Mouse (Mus musculus) mature B cell (primary cell): Measurements from ENCODE around the gene Pnrc1.
"Not testable (repeated sequence)": the region's sequence is repeated elsewhere in the genome, so short reads cannot be mapped to it uniquely, and the experiment has no call there.

ENCODE experiments used
- in situ Hi-C: fragments of 300-500 bp; cut with MboI; formaldehyde crosslinking; loops from 2 replicates; pipeline ENCODE4 v1.14.3; 2019

Pnrc1 gene

DNA sequence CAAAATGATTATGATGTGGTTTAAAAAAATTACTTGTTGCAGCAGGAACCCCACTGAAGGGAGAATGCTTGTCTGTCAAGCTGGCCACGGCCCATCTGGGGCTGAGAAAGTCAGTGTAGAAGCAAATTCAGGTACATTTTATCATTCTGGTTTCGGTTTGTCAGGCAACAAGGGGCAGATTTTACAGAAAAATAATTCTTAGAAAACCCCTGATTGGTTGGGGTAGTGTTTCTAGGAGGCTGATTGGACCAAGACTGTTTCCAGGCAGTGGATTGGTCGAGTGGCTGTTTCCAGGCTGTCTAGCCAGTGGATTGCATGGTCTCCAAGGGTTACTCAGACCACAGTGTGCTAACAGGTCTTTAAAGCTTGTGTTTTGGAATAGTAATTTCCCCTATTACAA, at the start of gene Pnrc1:
TSS of gene Pnrc1 (minus strand) at position 162 of the 400 bp plus-strand sequence.
- in situ Hi-C loops = loop anchor here (5.0 kb wide), 1 partner anchor 138 kb away; no protein-coding TSS in a partner anchor

DNA sequence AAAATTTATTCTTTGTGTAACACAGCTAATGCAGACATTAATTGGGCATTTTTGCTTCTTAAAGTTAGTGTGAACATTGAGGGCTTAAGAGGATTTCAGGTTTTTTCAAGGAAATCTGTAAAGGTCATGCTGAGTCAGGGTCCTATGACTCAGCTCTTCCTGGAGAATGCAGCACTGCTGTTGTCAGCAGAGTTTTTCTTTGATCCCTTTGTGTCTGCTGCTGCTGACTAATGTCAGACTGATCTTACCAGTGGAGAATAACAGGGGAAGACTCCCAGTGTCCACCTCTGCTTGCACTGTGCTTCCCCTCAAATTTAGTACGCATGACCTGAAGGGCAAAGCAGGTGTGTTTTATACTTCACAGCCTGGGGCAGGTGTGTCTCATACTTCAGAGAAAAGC, 48.0 kb upstream of the Pnrc1 start:
- in situ Hi-C loops = no loop called here

DNA sequence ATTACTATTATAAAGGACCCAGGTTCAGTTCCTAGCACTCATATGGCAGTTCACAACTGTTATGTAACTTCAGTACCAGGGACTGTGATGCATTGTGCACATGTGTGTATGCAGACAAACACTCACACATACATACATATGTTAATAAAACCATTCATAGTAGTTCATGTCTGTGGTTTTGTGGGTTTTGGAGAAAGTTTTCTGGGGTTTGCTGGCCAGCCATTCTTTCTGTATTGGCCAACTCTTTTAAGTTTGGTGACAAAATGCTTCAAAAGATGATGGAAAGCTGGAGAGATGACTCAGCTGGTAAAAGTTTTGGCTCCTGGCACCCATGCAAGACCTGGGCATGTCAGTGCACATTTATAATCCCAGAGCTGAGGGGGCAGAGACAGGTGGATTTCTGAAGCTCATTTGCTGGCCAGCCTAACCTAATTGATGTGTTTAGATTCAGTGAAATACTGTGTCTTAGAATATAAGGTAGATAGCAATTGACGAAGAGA, 43.0 kb upstream of the Pnrc1 start:
- in situ Hi-C loops = no loop called here

DNA sequence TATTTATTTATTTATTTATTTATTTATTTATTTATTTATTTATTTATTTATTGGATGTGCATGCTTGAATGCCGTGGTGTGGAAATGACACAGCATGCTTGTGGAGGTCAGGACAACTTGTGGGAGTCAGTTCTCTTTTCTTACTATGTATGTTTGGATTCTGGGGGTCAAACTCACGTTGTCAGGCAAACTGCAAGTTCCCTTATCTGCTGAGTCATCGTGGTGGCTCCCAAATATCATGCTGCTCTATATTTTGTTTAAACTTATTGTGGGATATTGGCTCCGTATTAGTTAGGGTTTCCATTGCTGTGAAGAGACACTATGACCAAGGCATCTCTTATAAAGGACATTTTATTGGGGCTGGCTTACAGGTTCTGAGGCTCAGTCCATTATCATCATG, 41.2 kb upstream of the Pnrc1 start:
- in situ Hi-C loops = no loop called here

DNA sequence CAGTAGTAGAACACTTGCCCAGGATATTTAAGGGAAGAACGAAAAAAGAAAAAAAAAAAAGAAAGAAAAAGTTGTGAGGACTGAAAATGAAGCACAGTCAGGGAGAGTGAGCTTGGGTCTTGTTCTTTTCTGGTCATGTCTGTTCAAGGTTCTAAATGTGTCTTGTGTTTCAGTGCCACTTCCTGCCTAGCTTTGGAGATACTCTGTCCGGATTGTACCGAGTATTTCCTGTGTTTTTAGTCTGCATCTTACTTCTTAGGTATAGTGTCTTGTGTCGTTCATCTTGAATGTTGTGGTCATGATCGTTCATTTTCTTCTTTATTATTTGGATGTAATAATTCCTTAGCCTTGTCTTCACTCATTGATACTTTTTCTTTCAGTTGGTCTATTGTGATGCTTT, 25.9 kb upstream of the Pnrc1 start:
- in situ Hi-C loops = no loop called here

DNA sequence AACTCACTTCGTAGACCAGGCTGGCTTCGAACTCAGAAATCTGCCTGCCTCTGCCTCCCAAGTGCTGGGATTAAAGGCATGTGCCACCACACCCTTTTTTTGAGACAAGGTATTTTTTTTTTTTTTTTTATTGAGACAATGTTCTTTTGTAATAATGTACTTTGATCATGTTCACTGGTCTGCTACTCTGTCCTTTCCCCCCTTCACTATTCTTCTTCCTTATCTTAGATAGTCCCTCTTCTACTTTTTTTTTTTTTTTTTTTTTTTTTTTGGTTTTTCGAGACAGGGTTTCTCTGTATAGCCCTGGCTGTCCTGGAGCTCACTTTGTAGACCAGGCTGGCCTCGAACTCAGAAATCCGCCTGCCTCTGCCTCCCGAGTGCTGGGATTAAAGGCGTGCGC, 24.2 kb upstream of the Pnrc1 start:
- in situ Hi-C loops = not testable (repeated sequence)

DNA sequence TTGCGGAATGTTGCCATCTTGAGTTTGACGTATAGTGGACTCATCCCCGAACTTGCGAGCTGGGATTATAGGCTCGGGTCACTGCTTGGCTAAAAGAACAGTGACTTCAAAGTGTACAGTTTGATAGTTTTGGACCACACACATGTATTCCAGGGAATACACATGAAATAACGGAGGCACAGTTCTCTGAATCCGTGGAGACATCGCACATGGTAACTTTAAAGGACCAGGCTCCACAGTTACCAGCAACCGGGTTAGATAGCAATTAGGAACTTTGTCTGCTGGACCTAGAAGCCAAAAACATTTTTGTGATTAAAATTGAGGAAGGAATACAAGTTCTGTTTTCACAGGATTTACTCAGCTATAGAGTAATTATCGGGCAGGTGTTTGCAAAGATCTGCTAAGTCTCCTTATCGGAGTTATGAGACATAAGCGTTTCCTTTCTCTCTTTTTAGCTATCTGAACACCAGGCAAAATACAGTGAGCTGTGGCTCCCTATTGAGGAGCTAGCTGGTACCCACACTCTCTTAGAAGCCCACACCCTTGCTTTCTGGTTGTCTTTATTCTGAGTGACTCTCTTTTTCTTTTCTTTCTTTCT, 21.0 kb upstream of the Pnrc1 start:
- in situ Hi-C loops = no loop called here

DNA sequence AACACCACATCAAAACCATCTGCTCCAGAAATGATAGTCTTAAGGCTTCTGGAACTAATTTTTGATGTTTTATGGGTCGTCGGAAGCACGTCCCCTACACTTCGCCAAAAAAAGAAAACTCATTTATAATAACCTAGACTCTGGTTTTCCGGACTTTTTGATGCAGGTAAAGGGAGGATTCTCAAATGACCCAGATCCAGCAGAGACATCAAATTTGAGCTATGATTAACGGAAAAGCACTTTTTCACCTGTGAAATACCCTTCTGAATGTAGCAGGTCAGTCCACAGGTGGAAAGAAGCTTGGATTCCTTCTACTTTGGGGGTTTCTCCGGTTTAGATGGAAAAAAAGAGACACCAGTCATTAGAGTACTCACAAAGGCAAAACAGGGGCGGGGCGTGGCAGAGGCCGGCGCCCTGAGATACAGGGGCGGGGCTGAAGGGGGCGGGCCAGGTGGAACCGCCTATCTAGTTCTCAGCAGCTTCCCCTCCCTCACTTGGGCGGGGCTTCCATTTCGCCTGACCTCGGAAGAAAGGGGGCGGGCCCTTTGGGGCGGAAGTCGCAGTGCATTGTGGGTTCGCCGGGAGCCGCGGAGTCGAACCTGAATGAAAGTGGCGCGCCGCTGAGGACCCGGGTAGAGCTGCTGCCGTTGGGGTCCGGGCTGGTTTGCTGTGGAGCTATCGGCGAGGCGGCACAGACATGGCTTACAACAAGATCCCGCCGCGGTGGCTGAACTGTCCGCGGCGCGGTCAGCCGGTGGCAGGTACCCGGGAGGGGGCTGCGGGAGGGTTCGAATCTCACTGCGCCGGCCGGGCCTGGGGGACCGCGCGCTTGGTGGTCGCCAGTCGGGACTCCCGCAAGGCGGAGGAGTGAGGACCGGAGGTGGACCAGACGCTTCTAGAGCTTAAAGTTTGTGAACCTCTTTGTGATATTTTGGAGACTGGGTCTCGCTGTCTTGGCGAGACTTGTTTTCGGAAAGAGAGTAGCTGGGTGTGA, 20.1 kb upstream of the Pnrc1 start, which contains the start of gene Rngtt:
TSS of gene Rngtt (plus strand) at position 548 of the 994 bp plus-strand sequence.
- in situ Hi-C loops = no loop called here

DNA sequence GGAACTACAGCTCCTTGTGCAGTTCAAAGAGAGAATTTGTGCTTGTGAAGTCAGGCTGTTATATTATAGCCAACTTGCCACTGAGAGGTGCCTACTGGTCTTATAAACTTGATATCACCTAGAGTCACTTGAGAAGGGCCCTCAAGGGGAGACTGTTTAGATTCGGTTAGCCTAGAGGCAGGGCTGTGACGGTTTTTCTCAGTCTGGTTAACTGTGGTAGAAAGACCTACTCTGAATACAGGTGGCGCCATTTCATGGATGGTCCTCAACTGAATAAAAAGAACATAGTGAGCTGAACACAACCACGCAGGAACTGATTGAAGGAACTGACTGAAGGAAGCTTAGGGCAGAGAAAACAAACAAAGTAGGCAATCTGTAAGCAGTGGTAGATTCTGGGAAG, 17.2 kb upstream of the Pnrc1 start:
- in situ Hi-C loops = no loop called here

DNA sequence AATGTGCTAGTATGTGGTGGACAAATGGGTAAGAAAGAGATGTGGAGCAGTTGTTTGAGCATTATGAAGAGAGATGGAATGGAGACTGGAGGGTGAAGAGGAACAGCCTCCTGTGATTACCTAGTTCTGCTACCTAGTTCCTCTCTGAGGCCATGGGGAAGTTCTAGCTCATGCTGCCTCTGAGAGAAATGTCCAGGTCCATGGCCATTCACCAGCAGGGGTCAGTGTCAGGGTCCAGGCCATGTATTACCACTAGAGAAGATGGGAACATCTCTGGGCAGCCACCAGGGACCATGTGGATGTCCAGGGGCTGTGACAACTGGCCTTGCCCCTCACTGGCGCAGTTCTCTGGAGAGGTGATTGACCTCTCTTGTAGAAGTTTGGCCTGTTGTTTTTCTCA, 13.1 kb upstream of the Pnrc1 start:
- in situ Hi-C loops = no loop called here

DNA sequence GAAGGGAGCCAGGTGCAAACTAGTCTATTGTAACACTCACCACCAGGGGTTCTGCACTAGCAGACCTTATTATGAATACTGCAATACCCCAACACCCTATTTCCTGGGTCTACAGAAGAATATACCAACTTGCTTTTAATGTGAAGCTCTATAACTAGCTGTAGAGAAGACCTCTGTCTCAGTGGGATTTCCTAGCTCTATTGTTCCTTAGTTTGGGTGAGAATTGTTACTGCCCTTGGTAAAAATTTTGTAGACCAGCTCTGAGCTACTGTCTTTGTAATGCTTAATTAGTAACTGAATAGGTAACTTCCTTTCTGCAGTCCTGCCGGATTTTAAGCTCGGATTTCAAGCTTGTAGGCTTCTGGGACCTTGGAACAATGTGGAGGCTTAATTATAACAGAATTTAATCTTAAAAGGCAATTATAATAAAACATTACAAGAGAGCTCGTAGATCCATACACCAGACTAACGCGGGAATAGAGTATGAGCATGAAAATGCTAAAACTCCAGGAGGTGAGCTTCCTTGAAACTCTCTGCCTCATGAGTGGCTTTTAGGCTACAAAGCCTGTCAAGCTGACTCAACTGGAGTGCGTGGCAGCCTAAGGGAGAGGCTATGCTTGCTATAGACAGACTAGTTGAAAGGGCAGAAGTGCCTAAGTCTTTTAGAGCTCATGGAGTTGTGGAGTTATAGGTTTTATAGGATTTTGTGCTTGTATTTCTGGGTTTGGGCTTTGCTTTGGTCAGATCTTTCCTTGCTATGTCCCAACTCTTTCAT, 11.1 kb upstream of the Pnrc1 start:
- in situ Hi-C loops = not testable (repeated sequence)

DNA sequence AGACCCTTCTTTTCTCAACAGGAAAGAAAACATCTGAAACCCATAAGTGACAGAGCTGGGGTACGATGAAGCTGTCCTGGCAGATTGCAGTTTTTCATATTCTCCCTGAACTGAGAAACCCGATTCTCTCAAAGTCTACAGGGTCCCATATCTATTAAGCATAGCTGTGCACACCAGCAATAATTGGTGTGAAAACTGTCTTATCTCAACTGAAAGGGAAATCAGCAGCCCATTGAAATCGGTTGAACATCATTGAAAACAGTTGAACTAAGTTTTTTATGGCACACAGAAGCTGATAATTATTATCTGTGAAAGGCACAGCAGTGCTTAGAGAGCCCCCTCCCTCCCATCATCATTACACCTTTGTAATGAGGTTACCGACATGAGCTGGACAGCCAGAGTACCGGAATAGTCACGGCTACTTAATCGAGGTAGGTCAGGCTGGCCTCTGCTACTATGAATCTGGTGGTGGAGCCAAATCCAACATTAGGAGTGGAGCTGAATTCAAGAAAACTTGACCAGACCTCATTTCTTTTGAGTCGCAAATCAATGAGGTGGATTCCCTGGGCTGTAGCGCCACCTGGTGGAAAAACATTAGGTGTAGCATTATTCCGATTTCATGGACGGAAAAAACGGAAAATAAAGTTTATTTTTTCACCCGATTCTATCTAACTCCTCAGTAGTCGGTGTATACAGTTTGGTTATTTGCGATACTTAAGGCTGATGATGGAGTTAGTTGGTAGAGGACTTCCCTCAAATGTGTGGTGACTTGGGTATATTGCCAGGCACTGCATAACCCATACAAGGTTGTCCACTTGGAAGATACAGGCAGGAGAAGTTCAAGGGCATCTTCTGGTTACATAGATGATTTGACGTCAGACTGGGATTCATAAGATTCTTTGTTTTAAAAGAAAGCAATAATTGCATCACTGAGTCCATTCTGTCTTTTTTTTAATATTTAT, 2.7 kb upstream of the Pnrc1 start:
- in situ Hi-C loops = loop anchor here (5.0 kb wide), 1 partner anchor 140 kb away; no protein-coding TSS in a partner anchor

DNA sequence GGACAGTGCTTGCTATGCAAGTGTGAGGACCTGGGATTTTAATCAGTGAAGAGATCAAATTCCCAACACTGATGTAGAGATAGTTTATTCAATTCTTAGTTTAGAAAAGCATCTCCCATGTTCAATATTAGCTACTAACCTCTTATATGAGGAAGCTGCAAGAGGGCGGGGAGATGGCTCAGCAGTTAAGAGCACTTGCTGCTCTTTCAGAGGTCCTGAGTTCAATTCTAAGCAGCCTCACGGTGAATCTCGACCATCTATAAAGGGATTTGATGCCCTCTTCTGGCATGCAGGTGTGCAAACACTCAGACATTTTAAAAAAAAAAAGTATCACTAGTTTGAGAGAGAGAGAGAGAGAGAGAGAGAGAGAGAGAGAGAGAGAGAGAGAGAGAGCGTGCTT, 915 bp upstream of the Pnrc1 start:
- in situ Hi-C loops = loop anchor here (5.0 kb wide), 1 partner anchor 139 kb away; no protein-coding TSS in a partner anchor

DNA sequence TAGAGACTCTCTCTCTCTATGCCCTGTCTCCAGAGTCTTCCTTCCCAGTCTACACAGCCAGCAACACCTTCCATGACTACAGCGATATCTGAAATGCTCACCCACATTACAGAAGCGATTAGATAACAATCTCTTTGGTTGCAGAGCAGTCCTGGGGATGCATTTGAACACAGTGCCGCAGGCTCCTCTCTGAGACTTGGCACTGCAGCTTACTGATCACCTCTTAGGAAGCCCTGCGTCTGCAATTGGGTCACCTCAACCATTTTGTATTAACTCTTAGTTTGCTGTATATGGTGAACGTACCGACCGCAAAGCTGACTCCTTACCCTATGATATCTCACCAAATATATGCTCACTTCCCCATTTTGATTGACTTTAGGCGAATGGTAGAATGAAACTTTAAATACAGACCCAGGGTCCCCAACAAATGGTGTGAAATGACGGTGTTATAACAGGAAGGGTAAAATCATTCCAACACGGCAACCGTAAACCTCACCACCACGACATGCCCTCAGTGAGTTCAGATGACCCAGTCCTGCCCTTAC, 785 bp downstream of the Pnrc1 start:
- in situ Hi-C loops = no loop called here

DNA sequence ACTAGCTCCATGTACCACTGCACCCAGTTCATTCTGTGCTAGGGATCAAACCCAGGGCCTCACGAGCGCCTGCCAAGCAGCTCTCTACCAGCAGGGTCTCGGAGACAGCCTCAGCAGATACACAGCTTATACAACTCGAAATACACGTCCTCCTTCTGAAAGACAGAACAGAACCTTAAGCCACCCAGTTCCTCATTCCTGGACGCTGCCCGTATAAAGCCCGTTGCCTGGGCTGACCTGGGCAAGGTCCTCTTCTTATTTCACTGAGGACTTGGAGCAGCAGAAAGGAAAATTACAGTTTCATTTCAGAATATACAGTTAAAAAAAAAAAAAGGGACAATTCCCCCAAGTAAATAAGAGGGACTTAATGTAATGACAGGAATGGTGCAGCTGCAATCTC, 4.5 kb downstream of the Pnrc1 start:
- in situ Hi-C loops = no loop called here

DNA sequence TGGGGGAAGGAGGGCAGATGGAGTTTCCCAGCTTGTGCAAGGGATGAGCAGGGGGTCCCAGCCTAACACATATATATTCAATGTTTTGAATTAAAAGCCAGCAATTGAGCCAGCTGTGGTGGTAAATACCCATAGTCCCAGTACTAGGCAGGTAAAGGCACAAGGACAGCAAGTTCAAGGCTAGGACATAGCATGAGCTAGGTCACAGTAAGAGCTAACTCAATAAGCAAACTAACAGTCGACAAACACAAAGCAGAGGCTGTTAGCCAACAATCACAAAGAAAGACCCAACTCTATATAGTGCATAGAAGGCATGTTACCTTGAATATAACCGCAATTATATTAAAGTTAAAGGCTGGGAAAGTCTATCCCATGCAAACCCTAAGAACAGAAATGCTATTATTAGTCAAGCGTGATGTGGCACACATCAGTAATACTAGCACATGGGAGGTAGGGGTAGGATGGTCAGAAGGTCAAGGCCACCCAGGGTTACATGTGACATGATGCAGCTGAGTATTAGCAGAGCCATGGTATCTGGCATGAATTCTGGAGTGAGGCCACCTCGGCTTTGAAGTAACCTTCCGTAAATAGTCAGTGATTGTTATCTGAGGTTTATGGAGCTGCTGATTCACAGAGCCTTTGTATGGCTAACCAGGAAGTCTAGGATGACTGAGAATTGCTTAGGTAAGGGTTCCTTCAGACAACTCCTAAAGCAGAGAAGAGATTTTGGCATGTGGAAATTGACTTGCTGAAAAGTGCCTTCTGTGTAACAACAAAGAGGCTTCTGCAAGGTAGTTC, 5.7 kb downstream of the Pnrc1 start:
- in situ Hi-C loops = no loop called here

DNA sequence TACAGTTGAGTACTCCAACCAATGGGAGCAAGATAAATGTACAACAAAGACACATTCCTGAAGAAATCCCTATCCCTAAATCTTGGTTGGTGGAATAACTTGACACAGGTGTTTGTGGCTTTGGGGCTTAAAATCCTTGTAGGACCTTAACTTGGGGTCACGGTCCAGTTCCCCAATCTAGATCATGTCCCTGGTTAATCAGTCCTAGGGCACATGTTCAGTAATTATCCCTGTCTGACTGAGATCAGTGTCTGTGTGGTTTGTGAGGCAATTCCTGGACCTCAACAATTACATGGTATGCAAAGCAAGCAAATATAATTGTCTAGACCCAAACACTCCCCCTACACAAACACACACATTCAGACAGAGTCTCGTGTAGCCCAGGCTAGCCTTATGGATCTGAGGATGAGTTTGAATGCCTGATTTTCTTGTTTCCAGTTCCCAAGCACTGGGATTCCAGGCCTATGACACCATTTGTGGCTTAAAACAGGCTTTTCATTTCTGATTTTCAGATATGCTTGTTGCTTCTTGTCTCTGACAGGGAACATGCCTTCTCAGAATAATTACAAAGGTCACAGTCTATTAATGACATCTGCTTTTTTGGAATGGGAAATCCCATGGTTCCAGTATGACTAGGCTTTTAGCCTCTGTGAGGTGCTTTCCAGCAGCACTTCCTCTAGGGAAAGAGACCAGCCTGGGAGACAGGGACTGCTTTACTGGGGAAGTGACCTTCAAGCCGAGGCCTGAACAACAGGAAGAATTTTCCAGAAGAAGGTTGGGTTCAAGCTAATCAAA, 7.9 kb downstream of the Pnrc1 start:
- in situ Hi-C loops = no loop called here

DNA sequence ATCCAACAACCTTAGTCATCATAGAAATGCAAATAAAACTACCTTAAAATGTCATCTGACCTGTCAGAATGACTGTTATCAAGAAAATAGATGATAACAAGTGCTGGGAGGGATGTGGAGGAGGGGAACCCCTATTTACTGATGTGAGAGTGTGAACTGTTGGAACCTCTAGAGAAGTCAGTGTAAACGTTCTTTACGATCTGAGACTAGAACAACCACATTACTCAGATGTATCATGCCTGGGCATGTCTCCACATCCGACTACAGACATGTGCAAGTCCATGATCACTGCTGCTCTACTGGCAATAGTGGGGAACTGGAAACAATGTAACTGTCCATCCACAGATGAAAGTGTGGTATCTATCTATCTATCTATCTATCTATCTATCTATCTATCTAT, 16.5 kb downstream of the Pnrc1 start:
- in situ Hi-C loops = no loop called here
